Mouse (Mus musculus): Measurements from ENCODE around the gene Ccm2l. TPM values are rescaled to one million over a fixed set of nuclear protein-coding genes. Genes with fewer than 3 reads are reported as not detected.

Ccm2l gene
- polyA plus RNA-seq, 1 experiment from 2014 or later = 1.1 TPM

DNA sequence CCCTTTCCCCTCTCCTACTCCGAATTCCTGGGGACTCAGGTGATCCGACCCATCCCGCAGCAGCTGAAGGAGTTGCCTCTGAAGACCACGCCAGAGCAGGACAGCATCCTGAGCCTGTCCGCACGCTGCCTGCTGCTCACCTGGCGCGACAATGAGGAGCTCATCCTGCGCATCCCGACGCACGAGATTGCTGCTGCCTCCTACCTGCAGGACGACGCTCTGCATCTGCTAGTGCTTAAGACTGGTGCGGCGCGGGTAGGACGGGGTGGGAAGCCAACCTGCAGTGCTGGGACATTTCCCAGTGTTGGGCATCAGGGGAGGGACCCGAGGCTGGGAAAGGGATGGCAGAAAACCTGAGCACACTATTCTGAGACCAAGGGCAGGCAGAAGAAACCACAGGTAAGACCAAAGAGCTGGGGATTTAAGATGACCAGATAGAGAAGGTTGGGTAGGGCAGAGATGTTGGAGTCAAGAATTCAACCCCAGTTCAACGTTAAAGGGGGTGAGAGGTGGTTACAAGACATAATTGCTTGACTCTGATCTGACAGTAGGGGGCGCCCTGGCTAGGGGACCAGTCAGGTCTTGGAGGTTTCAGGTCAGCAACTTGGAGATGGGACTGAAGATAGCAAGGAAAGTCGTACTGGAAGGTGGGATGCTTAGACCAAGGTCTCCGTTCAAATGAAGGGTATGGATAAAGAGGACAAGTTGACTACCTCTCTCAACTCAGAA, 5.2 kb downstream of the Ccm2l start:
- H3K27me3 ChIP-seq (ENCODE audit: control insufficient read depth, insufficient read depth, low read length) = peaks cover 20% of the 10 kb centered on the region
- no peak overlapping the region for H3K4me3 ChIP-seq (ENCODE audit: low read depth, low read length)
- TF ChIP-seq CTCF (IDR thresholded peaks at IDR 0.05; ENCODE audit: low read depth) (peak; percentile 57), EP300 (optimal IDR thresholded peaks at IDR 0.05) (no peak)
- no peak for ATAC-seq (ENCODE audit: low FRiP score, low TSS enrichment)
- H3K9me3 ChIP-seq (ENCODE audit: control insufficient read depth, low read length) = no peaks in the 10 kb centered on the region
- H3K4me2 ChIP-seq (replicated peaks; ENCODE audit: low read depth) = no peak overlapping the region
- peak; percentile 24 for DNase-seq (ENCODE audit: low spot score)
- no peak overlapping the region for H3K9ac ChIP-seq (ENCODE audit: low read length)
- no peaks in the 10 kb centered on the region for H3K4me1 ChIP-seq (replicated peaks; ENCODE audit: control insufficient read depth, insufficient read depth)
- WGBS = 15% methylated on average over 23 of the region's 23 CpGs
- no peaks in the 10 kb centered on the region for H3K36me3 ChIP-seq (ENCODE audit: control insufficient read depth, insufficient read depth, low read length)
- H3K27ac ChIP-seq (replicated peaks) = no peak overlapping the region

DNA sequence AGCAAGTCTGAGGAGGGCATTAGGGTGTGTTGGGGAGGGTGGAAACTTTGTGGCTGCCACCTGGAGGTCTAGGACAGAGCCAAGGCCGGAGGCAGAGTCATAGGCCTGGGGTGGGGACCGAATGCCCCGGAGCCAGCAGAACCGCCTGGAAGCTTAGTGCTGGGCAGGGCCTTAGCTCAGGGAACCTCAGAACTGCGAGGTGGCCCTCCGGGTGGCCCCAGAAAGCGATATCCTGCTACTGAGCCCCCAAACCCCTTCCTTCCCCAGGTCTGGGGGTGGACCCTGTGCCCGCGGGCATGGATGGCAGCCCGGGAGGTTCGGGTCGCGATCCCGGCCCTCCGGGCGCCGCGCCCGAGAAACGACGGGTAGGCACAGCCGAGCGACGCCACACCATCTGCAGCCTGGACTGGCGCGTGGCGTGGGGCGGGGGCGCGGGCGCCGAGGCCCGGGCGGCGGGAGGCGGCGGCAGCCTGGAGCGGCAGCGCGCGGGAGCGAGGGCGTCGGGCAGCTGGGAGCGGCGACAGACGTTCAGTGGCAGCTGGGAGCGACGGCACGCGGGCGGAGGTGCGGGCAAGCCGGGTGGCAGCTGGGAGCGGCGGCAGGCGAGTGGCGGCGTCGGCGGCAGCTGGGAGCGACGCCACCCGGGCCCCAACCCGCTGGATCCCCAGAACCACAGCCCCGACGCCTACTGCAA, 5.9 kb downstream of the Ccm2l start:
- Histone ChIP-seq H3K4me3 (ENCODE audit: low read depth, low read length) (peak overlapping the region; percentile 21), H3K4me2 (replicated peaks; ENCODE audit: low read depth) (peak overlapping the region; percentile 43), H3K27ac (replicated peaks) (no peak overlapping the region), H3K36me3 (ENCODE audit: control insufficient read depth, insufficient read depth, low read length) (no peaks in the 10 kb centered on the region), H3K4me1 (replicated peaks; ENCODE audit: control insufficient read depth, insufficient read depth) (no peaks in the 10 kb centered on the region), H3K27me3 (ENCODE audit: control insufficient read depth, insufficient read depth, low read length) (peaks cover 20% of the 10 kb centered on the region), H3K9ac (ENCODE audit: low read length) (0 out of 2 replicates have a peak overlapping the region, but pooled peaks have one; percentile 3), H3K9me3 (ENCODE audit: control insufficient read depth, low read length) (no peaks in the 10 kb centered on the region)
- 16% methylated on average over 61 of the region's 67 CpGs for WGBS
- TF ChIP-seq CTCF (IDR thresholded peaks at IDR 0.05; ENCODE audit: low read depth) = no peak
- TF ChIP-seq EP300 (optimal IDR thresholded peaks at IDR 0.05) = no peak
- DNase-seq (ENCODE audit: low spot score) (peak; percentile 38), ATAC-seq (ENCODE audit: low FRiP score, low TSS enrichment) (no peak)

DNA sequence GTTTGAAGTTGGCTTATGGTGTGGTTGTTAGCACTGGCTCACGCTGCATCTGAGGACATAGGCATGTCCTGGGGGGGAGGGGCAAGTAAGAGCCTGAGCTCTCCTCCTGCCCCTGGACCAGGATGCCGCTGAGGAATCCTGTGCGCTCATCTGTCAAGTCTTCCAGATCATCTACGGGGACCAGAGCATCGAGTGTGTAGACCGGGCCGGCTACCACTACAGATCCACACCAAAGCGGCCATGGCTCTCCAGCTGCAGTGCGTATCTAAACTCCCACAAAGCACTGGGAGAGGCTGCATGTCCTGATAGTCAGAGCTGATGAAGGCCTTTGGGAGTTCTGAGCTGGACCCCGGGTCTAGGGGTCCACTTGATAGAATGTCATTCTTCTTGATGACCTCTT, 8.9 kb downstream of the Ccm2l start:
- no peak overlapping the region for H3K4me3 ChIP-seq (ENCODE audit: low read depth, low read length)
- no peak for ATAC-seq (ENCODE audit: low FRiP score, low TSS enrichment)
- H3K4me1 ChIP-seq (replicated peaks; ENCODE audit: control insufficient read depth, insufficient read depth) = no peaks in the 10 kb centered on the region
- TF ChIP-seq CTCF (IDR thresholded peaks at IDR 0.05; ENCODE audit: low read depth) (no peak), EP300 (optimal IDR thresholded peaks at IDR 0.05) (no peak)
- no peak overlapping the region for H3K27ac ChIP-seq (replicated peaks)
- peaks cover 20% of the 10 kb centered on the region for H3K27me3 ChIP-seq (ENCODE audit: control insufficient read depth, insufficient read depth, low read length)
- 81% methylated on average over 10 of the region's 10 CpGs for WGBS
- no peak overlapping the region for H3K9ac ChIP-seq (ENCODE audit: low read length)
- no peak overlapping the region for H3K4me2 ChIP-seq (replicated peaks; ENCODE audit: low read depth)
- no peak for DNase-seq (ENCODE audit: low spot score)
- no peaks in the 10 kb centered on the region for H3K36me3 ChIP-seq (ENCODE audit: control insufficient read depth, insufficient read depth, low read length)
- H3K9me3 ChIP-seq (ENCODE audit: control insufficient read depth, low read length) = no peaks in the 10 kb centered on the region

DNA sequence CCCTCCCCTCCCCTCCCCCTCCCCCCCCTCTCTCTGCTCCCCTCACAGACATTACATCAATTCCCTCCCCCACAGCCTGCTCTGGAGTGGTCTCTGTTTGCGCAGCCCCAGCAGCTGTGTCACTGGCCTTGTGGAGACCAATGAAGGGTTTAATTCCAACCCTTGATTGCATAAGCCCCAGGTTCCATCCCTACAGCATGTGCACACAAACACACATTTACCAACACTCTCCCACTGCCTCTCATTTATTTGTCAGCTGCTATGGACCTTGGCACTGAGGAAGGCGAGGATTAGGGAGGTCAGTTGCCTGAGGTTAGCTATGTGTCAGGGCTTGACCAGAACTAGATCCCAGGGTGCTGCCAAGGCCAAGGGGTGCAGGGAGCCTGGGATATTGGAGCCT, 10.2 kb downstream of the Ccm2l start:
- Histone ChIP-seq H3K4me1 (replicated peaks; ENCODE audit: control insufficient read depth, insufficient read depth) (no peaks in the 10 kb centered on the region), H3K4me3 (ENCODE audit: low read depth, low read length) (no peak overlapping the region), H3K9ac (ENCODE audit: low read length) (no peak overlapping the region), H3K9me3 (ENCODE audit: control insufficient read depth, low read length) (no peaks in the 10 kb centered on the region), H3K27me3 (ENCODE audit: control insufficient read depth, insufficient read depth, low read length) (peaks cover 8% of the 10 kb centered on the region), H3K4me2 (replicated peaks; ENCODE audit: low read depth) (no peak overlapping the region), H3K36me3 (ENCODE audit: control insufficient read depth, insufficient read depth, low read length) (no peaks in the 10 kb centered on the region), H3K27ac (replicated peaks) (no peak overlapping the region)
- TF ChIP-seq CTCF (IDR thresholded peaks at IDR 0.05; ENCODE audit: low read depth) (no peak), EP300 (optimal IDR thresholded peaks at IDR 0.05) (no peak)
- DNase-seq (ENCODE audit: low spot score) (no peak), ATAC-seq (ENCODE audit: low FRiP score, low TSS enrichment) (no peak)
- WGBS = 55% methylated on average over 2 of the region's 2 CpGs

DNA sequence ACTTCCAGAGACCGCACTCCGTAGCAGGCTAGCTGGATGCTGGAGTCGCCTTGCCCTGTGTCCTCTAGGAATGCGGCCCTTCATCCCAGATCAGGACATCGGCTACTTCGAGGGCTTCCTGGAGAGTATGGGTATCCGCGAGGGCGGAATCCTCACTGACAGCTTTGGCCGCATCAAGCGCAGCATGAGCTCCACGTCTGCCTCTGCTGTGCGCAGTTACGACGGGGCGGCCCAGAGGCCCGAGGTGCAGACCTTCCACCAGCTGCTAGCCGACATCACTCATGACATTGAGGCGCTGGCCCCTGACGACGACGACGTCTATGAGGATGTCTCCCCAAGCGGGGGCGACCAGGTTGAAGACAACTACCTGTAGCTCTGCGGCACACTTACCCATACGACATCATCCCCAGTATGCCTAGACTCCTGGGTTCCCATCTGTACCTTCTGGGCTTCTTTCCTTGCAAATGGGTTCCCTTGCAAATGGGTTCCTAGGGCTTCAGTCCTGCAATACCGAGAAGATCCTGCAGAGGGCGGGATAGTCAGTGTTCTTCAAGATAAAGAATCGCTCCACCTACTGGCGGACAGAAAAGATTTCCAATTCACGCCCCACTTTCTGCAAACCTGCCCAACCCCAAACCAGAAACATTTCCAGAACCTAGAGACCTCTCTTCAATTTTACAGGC, 15.2 kb downstream of the Ccm2l start:
- no peaks in the 10 kb centered on the region for H3K36me3 ChIP-seq (ENCODE audit: control insufficient read depth, insufficient read depth, low read length)
- no peak overlapping the region for H3K4me3 ChIP-seq (ENCODE audit: low read depth, low read length)
- no peaks in the 10 kb centered on the region for H3K9me3 ChIP-seq (ENCODE audit: control insufficient read depth, low read length)
- H3K27me3 ChIP-seq (ENCODE audit: control insufficient read depth, insufficient read depth, low read length) = no peaks in the 10 kb centered on the region
- no peak for ATAC-seq (ENCODE audit: low FRiP score, low TSS enrichment)
- no peak overlapping the region for H3K9ac ChIP-seq (ENCODE audit: low read length)
- TF ChIP-seq EP300 (optimal IDR thresholded peaks at IDR 0.05) = no peak
- peak; percentile 99 for TF ChIP-seq CTCF (IDR thresholded peaks at IDR 0.05; ENCODE audit: low read depth)
- no peak overlapping the region for H3K4me2 ChIP-seq (replicated peaks; ENCODE audit: low read depth)
- H3K4me1 ChIP-seq (replicated peaks; ENCODE audit: control insufficient read depth, insufficient read depth) = no peaks in the 10 kb centered on the region
- WGBS = 32% methylated on average over 32 of the region's 32 CpGs
- H3K27ac ChIP-seq (replicated peaks) = no peak overlapping the region
- peak; percentile 88 for DNase-seq (ENCODE audit: low spot score)
